Mouse (Mus musculus): ENCODE measurements at regions not wholly inside any gene's neighbourhood (a gene's known extent, or its start where the extent isn't known, plus 50 kb on each side); places are given as distances from the start of the nearest gene placed in this dataset.
A peak's percentile ranks its signal among the peaks of the same experiment; 100 is the strongest.

DNA sequence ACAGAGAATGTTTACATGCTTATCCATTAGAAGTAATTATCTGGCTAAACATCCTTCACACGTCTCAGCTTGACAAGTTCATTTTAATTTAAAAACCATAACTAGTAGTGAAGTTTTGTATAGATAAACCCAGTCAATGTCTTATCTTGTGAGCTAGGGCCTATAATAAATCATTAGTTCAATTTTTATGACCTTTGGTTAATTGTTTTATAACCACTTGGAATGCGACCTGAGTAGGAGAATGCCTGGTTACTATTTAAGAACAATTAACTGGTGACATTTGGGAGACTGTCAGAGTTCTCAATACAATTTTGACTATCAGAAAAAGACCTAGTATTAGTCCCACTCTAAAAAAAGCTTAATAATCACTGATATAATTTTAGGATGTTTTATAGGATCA lies 813.6 kb downstream of the Gm9008 start:
- ATAC-seq (ENCODE audit: low FRiP score, low read depth) = no peak
- Histone ChIP-seq H3K27me3 (no peaks in the 10 kb centered on the region), H3K4me2 (replicated peaks) (no peak overlapping the region), H3K9me3 (no peaks in the 10 kb centered on the region), H3K27ac (replicated peaks) (no peak overlapping the region), H3K36me3 (no peaks in the 10 kb centered on the region), H3K4me1 (no peaks in the 10 kb centered on the region), H3K4me3 (no peak overlapping the region), H3K9ac (replicated peaks) (no peak overlapping the region)
- WGBS = 87% methylated on average over 2 of the region's 2 CpGs

DNA sequence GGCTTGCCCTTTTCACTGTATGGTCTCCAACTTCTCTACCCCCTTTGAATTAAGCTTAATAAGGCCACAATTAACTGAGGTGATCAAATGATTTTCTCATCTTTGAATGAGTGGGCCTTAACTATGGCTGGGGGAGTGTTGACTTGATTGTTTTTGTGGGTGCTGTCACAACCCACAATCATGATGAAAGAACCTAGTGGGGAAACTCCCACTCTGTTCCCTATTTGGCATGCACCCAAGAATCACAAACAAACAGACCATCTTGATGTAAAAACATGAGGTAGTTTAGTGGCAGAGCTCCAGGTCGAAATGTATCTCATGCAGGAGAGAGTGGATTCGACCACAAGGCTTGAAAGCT lies 853.2 kb downstream of the Gm9008 start:
- no peak overlapping the region for H3K4me3 ChIP-seq
- no peak overlapping the region for H3K27ac ChIP-seq (replicated peaks)
- peaks cover 12% of the 10 kb centered on the region for H3K9me3 ChIP-seq
- whole genome bisulfite sequencing = 84% methylated on average over 2 of the region's 2 CpGs
- no peak for ATAC-seq (ENCODE audit: low FRiP score, low read depth)
- H3K4me2 ChIP-seq (replicated peaks) = no peak overlapping the region
- H3K27me3 ChIP-seq = no peaks in the 10 kb centered on the region
- no peaks in the 10 kb centered on the region for H3K36me3 ChIP-seq
- no peaks in the 10 kb centered on the region for H3K4me1 ChIP-seq
- H3K9ac ChIP-seq (replicated peaks) = no peak overlapping the region

DNA sequence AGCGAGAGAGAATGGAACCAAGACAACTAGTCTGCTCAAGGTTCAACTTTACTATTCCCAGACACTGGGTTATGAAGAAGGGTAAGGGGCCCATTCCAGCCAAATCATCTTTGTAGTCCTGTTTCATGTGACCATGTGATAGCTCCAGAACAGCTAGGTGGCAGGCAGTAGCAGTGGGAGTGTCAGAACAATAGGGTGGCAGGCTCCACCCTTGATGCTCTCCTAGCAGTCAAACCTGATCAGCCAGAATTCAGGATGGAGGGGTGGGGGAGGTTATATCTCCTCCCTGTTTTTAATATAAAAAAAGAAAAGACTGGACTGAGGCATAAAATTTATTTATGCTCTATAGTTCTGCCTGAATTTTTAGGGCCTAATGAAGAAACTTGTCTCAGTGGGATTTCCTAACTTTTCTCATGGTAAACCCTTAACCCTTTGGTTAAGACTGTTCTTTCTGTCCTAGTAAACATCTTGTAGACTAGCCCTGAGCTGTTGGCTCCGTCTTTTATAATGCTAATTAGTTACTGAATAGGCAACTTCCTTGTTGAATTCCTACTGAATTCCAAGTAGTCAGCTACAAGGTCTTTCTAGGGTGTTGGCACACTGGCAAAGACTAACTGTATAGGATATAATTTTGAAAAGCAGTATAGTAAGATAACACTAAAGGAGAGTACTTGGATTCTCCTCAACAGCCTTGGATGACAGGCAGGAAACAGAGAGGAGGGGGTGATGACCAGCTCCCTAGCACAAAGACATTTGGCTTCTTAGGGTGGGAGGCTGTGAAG lies 853.8 kb downstream of the Gm9008 start:
- no peak overlapping the region for H3K4me2 ChIP-seq (replicated peaks)
- no peak overlapping the region for H3K9ac ChIP-seq (replicated peaks)
- WGBS = 64% methylated on average over 2 of the region's 2 CpGs
- no peak overlapping the region for H3K27ac ChIP-seq (replicated peaks)
- H3K27me3 ChIP-seq = no peaks in the 10 kb centered on the region
- H3K36me3 ChIP-seq = no peaks in the 10 kb centered on the region
- no peaks in the 10 kb centered on the region for H3K4me1 ChIP-seq
- peaks cover 12% of the 10 kb centered on the region for H3K9me3 ChIP-seq
- no peak overlapping the region for H3K4me3 ChIP-seq
- ATAC-seq (ENCODE audit: low FRiP score, low read depth) = no peak

DNA sequence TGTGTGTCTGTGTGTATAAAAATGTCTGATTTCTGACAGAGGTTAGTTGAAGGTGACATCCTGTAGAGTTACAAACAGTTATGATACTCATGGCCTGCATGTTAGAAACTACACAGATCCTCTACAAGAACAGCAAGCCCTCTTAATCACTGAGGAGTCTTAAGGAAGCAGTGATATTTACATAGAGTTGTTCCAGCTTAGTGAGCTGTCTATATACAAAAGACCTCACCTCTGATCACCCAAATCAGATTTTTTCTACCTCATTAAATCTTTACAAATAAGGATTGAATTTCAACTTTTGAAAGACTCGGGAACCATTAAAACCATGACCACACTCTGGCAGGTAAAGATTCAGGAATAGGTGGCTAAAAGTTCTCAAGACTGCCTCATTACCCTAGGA lies 861.5 kb downstream of the Gm9008 start:
- no peak overlapping the region for H3K4me2 ChIP-seq (replicated peaks)
- H3K36me3 ChIP-seq = no peaks in the 10 kb centered on the region
- no peak overlapping the region for H3K4me3 ChIP-seq
- no peaks in the 10 kb centered on the region for H3K27me3 ChIP-seq
- ATAC-seq (ENCODE audit: low FRiP score, low read depth) = no peak
- H3K9me3 ChIP-seq = no peaks in the 10 kb centered on the region
- no peaks in the 10 kb centered on the region for H3K4me1 ChIP-seq
- no peak overlapping the region for H3K27ac ChIP-seq (replicated peaks)
- no peak overlapping the region for H3K9ac ChIP-seq (replicated peaks)
- WGBS = 53% methylated on average over 1 of the region's 1 CpGs

DNA sequence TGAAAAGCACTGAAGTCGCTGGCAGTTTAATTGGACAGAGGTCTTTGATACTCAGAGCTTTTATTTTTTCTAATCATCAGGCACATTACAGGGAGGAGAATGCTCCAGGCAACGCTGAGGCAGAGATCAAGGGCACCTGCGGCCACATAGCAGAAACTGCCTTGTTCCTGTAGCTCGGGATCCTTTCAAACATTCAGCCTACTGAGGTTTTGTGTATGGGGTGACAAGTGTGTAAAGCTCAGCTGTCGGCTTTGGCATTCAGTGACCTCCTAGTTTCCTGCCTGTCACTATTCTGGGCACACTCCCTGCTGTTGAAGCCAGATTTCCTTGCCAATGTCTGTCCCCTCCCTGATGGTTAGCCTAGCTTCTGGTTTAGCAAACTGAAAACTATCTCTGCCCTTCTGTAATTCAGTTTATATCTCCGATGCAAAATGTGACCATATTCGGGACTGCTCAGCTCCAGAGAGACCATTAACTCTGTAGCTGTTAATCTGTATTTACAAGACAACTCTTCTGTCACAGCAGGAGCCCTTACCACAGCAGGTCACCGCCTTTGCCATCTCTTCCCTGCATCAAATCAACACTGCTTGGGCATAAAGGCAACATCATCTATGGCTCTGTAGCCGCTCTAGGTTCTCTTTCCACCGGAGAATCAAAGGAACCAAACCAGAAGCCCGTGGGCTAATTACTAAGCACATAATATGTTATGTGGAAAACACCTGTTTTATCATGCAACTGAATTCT lies 894.9 kb downstream of the Gm9008 start:
- H3K4me3 ChIP-seq = no peak overlapping the region
- H3K4me2 ChIP-seq (replicated peaks) = peak overlapping the region; percentile 10; the same call in 1 of the 2 replicates
- WGBS = 5% methylated on average over 11 of the region's 11 CpGs
- no peaks in the 10 kb centered on the region for H3K9me3 ChIP-seq
- peak; percentile 89 for ATAC-seq (ENCODE audit: low FRiP score, low read depth)
- peak overlapping the region; percentile 63 for H3K27ac ChIP-seq (replicated peaks)
- no peaks in the 10 kb centered on the region for H3K36me3 ChIP-seq
- no peaks in the 10 kb centered on the region for H3K27me3 ChIP-seq
- H3K9ac ChIP-seq (replicated peaks) = no peak overlapping the region
- peaks cover 7% of the 10 kb centered on the region for H3K4me1 ChIP-seq

DNA sequence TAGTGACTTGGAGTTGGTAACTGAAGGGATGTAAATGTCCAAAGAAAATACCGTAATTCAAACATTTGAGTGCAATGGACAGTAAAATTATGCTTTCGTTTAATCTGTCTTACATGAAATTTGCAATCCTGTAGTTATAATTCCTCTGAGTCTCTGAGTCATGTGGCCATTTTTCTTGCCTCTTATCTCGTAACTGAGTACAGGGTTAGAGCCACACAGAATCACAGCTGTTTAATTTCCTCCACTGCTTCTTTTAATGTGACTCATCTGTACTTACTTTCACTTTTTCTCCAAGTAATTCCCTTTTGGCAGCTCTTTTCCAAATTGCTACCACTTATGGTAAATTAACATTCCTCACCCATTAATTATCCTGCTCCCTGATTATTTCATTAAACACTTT lies 939.2 kb downstream of the Gm9008 start:
- no peaks in the 10 kb centered on the region for H3K4me1 ChIP-seq
- no peaks in the 10 kb centered on the region for H3K36me3 ChIP-seq
- H3K4me2 ChIP-seq (replicated peaks) = no peak overlapping the region
- no peak overlapping the region for H3K4me3 ChIP-seq
- H3K9me3 ChIP-seq = no peaks in the 10 kb centered on the region
- no peak overlapping the region for H3K27ac ChIP-seq (replicated peaks)
- no peak overlapping the region for H3K9ac ChIP-seq (replicated peaks)
- no peaks in the 10 kb centered on the region for H3K27me3 ChIP-seq
- WGBS = 87% methylated on average over 3 of the region's 3 CpGs
- ATAC-seq (ENCODE audit: low FRiP score, low read depth) = no peak

DNA sequence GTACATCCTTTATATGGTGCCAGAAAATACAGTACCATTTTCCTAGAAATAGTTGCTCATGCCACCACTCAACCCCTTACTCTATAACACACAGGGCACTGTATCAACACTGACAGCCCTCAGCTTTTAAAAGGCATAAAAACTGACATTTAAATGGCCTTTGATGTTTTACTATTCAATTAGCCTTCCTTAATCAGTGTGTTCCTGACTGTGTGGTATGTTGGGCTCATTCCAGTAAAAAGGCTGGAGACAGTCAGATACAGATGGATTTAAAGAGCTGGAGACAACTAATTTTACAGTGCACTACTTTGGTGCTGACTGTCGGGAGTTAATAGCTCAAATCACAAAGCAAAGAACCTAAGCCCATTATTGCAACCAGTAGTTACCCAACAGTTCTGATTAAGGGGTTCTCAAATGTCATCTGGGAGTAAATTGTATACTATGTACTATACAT lies 955.3 kb downstream of the Gm9008 start:
- Histone ChIP-seq H3K9me3 (no peaks in the 10 kb centered on the region), H3K4me3 (no peak overlapping the region), H3K36me3 (no peaks in the 10 kb centered on the region), H3K27me3 (no peaks in the 10 kb centered on the region), H3K4me1 (no peaks in the 10 kb centered on the region), H3K9ac (replicated peaks) (no peak overlapping the region), H3K4me2 (replicated peaks) (no peak overlapping the region), H3K27ac (replicated peaks) (no peak overlapping the region)
- 58% methylated on average over 1 of the region's 1 CpGs for WGBS
- 0 out of 2 replicates have a peak, but pooled peaks have one; percentile 23 for ATAC-seq (ENCODE audit: low FRiP score, low read depth)

DNA sequence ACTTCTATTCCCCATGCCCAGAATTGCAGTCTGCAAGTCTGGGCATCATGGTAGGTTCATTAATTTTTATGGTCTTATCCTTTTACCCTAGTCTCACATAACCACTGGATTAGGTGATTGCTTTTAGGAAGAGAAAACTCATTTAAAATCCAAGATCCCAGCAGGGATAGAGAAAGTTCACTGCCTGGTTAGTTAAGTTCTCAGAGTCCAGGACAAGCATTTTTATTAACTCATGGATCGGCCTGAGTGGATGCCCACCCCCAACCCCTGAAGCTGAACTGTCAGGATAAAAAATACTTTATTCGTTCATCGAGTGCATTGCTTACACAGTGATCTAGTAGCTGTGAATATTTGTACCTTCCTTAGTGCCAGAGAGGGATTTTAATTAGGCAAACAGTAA lies 957.9 kb downstream of the Gm9008 start:
- Histone ChIP-seq H3K27ac (replicated peaks) (no peak overlapping the region), H3K27me3 (no peaks in the 10 kb centered on the region), H3K9ac (replicated peaks) (no peak overlapping the region), H3K4me1 (no peaks in the 10 kb centered on the region), H3K4me2 (replicated peaks) (no peak overlapping the region), H3K9me3 (no peaks in the 10 kb centered on the region), H3K4me3 (no peak overlapping the region), H3K36me3 (no peaks in the 10 kb centered on the region)
- WGBS = 86% methylated on average over 3 of the region's 3 CpGs
- ATAC-seq (ENCODE audit: low FRiP score, low read depth) = no peak

All from midbrain, embryonic 12.5 days (tissue).